Mouse (Mus musculus): ENCODE results near the gene Gm8947. TPM values are rescaled to one million over a fixed set of nuclear protein-coding genes. Genes with fewer than 3 reads are reported as not detected.
A peak's percentile ranks its signal among the peaks of the same experiment; 100 is the strongest.
"Not testable (repeated sequence)": the region's sequence is repeated elsewhere in the genome, so short reads cannot be mapped to it uniquely, and the experiment has no call there.

Gm8947 gene
- total RNA-seq (2015; ENCODE audit: low replicate concordance) (5.0 TPM in 1 of 2 replicates, not detected in the other), total RNA-seq (2017; ENCODE audit: low replicate concordance) (1.0 TPM in 1 of 2 replicates, not detected in the other)

GRCm38 (mm10) chr1:151192075-151192474, at the start of gene Gm8947:
TSS of gene Gm8947 (plus strand) at chr1:151192376.
- ATAC-seq (replicated peaks; ENCODE audit: low FRiP score, poor library complexity, severe bottlenecking), result peak; percentile 93

- no peak for ATAC-seq (replicated peaks; ENCODE audit: low FRiP score, poor library complexity, severe bottlenecking)
Observed at GRCm38 (mm10) chr1:151144471-151145146, 47.6 kb upstream of the Gm8947 start.

GRCm38 (mm10) chr1:151147801-151148200, 44.4 kb upstream of the Gm8947 start:
- no peak for ATAC-seq (replicated peaks; ENCODE audit: low FRiP score, poor library complexity, severe bottlenecking)

DNA sequence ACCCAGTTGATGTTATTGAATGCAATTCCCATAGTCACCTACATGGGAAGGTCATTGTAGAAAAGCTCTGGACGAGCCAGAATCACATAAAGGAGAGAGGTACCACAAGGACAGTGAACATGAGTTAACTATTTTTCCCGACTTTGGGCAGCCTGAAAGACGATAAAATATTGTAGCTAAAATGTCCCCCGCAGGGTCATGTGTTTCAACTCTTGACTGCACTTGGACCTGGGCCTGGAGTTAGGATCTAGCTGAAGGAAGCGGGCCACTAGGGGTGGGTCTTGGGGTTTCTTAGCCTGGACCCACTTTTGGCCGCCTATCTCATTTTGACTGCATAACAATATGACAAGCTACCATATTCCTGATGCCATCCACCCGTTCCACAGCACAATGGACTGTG, 42.0 kb upstream of the Gm8947 start:
- ATAC-seq (replicated peaks; ENCODE audit: low FRiP score, poor library complexity, severe bottlenecking), result no peak

- no peak for ATAC-seq (replicated peaks; ENCODE audit: low FRiP score, poor library complexity, severe bottlenecking)
Observed at GRCm38 (mm10) chr1:151151089-151151488, 41.1 kb upstream of the Gm8947 start.

DNA sequence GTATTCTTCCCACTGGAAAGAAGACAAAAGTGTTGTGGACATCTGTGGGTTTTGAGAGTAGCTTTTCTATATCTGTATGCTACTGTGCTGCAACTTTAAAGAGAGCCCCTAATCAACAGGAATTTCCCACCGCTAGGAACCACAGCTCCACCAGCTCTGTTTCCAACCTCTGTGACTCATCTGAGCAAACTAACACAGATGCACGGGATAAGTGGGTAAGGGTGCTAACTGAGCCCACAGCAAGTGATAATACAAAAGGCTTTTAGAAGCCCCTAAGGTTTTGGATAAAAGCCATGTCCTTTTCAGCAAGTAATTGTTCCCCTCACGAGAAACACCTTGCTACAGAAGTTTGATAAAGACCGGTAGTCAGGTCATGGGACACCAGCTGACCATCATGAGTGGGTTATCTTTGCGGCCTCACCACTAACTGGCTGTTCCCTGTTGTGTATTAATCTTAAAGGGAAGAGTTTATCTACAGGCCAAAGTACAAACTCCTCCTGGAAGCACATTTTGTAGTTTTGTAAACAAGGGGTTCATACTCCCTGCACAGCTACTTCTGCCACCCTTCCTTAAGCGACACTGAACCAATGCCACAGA, 39.0 kb upstream of the Gm8947 start:
- ATAC-seq (replicated peaks; ENCODE audit: low FRiP score, poor library complexity, severe bottlenecking), result no peak

DNA sequence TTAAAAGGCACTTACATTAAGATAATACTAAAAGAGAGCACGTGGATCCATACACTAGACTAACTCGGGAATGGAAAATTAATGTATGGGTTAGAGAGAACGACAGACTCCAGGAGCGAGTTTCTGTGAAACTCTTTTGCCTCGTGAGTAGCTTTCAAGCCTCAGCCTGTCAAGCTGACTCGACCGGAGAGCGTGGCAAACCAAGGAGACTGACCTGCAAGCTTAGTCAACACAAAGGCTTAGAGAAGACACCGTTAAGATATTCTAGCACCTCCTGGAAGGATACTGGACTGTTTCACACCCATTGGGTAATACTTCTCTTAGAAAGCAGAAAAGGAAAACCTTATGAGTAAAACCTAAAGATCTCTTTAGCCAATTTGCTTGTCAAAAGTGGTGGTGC, 38.0 kb upstream of the Gm8947 start:
- ATAC-seq (replicated peaks; ENCODE audit: low FRiP score, poor library complexity, severe bottlenecking), result not testable (repeated sequence)

GRCm38 (mm10) chr1:151156129-151156528, 36.0 kb upstream of the Gm8947 start:
- no peak for ATAC-seq (replicated peaks; ENCODE audit: low FRiP score, poor library complexity, severe bottlenecking)

DNA sequence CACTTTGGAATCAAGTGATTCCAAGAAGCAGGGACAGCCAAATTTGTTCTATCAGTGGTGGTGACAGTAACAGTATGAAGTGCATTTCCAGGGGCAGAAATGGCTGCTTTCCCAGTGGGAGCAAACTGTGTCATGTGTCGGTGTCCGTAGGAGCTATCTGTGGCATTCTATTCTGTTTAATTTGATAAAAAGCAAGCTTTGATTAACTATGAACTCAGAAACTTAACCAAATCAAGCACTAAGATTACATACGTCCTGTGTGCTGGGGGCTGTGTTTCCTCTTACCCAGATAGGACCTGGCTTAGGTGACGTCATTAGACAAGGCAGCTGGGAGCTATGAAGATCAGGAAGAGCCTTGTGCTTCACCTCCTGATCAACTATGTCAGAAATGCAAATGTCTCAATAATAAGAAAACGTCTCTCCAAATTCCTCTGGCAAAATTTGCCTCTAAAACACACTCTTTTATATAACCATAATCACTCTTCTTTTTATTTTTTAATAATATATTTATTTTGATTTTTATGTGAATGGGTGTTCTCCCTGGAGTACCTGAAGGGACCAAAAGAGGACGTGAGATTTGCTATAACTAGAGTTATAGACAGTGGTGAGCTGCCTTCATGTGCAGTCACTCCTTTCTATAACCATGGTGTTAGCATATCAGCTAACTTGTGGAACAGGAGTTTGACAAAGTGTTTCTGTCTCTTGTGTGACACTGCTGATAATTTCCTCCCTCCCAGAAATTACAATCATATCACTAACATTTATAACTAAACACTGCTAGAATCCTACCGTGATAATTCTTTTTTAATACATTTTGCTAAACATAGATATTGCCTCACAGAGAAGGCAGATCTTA, 35.2 kb upstream of the Gm8947 start:
- ATAC-seq (replicated peaks; ENCODE audit: low FRiP score, poor library complexity, severe bottlenecking), result no peak

GRCm38 (mm10) chr1:151157963-151158856, 34.0 kb upstream of the Gm8947 start:
- no peak for ATAC-seq (replicated peaks; ENCODE audit: low FRiP score, poor library complexity, severe bottlenecking)

- ATAC-seq (replicated peaks; ENCODE audit: low FRiP score, poor library complexity, severe bottlenecking), result no peak
Observed at GRCm38 (mm10) chr1:151158857-151159510, 33.2 kb upstream of the Gm8947 start.

- ATAC-seq (replicated peaks; ENCODE audit: low FRiP score, poor library complexity, severe bottlenecking), result no peak
Observed at GRCm38 (mm10) chr1:151166031-151166430, 26.1 kb upstream of the Gm8947 start.

DNA sequence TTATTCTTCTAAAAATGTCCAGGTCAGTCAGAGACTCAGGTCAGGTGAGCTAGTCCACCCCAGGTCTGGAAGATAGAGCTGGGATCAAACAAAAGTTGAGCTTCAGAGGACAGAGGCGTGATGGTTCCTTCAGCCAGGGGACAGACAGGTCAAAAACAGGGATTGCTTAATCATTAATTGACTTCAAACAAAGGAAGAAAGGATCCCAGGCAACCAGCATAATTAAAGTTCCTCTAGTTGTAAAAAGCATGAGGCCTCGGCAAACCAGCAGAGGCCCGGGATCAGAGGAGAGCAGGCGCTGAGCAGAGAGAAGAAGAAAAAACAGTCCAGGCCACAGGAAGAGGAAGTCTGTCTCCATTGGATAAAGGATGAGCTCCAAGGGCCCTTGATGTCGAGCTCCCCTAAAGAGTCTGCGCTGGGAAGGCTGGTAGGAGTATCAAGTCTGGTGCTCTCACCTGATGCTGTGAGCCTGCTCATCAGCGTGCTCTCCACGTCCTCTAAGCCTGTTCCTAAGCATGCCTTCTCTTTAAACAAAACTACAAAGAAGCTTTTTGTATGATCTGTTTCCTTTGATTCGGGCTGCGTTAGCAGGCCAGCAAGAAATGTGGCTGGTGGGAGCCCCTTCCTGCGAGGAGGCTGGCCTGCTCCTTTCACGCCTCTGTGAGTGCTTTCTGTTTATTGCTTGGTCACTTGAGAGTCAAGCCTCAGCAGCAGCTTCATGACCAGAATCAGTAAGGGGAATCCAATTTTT, 24.7 kb upstream of the Gm8947 start:
- no peak for ATAC-seq (replicated peaks; ENCODE audit: low FRiP score, poor library complexity, severe bottlenecking)

DNA sequence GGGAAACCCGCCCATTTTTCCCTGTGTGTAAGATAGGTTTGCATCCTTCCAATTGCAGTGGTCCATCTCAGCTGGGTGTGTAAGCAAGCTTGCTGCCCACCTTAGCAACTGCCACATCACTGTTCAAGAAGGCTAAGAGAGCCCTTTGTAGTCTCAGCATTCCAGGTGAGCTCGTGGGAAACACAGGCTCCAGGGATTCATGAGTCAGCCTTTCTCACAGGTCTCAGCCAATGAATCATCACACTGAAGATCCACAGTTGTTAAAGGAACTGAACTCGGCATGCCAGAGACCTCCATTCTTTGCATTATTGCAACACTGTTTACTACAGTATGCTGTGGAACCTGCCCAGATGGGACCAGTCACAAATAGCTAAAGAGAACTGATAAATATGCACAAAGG, 23.5 kb upstream of the Gm8947 start:
- no peak for ATAC-seq (replicated peaks; ENCODE audit: low FRiP score, poor library complexity, severe bottlenecking)

- no peak for ATAC-seq (replicated peaks; ENCODE audit: low FRiP score, poor library complexity, severe bottlenecking)
Observed at GRCm38 (mm10) chr1:151171572-151172461, 20.4 kb upstream of the Gm8947 start.

- peak; percentile 94 for ATAC-seq (replicated peaks; ENCODE audit: low FRiP score, poor library complexity, severe bottlenecking)
Observed at GRCm38 (mm10) chr1:151177030-151177936, 14.9 kb upstream of the Gm8947 start.

DNA sequence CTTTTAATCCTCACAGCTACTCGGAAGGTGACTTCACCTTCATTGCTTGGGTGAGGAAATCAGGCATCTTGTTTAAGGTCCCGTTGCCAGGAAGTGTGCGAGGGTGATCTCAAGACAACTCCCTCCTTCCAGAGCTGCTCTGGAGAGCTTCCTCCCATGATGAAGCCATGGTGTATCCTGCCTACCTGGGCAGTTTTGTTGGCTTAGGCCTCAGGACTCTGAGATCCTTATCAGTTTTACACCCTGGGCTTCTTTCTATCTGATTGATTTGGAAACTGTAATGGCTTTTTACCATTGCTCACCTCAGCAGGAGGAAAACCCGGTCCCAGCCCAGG, 14.3 kb upstream of the Gm8947 start:
- ATAC-seq (replicated peaks; ENCODE audit: low FRiP score, poor library complexity, severe bottlenecking), result peak; percentile 73
